Comparison of ENCODE assay signal across 8 mouse cellular contexts in the genomic region with DNA sequence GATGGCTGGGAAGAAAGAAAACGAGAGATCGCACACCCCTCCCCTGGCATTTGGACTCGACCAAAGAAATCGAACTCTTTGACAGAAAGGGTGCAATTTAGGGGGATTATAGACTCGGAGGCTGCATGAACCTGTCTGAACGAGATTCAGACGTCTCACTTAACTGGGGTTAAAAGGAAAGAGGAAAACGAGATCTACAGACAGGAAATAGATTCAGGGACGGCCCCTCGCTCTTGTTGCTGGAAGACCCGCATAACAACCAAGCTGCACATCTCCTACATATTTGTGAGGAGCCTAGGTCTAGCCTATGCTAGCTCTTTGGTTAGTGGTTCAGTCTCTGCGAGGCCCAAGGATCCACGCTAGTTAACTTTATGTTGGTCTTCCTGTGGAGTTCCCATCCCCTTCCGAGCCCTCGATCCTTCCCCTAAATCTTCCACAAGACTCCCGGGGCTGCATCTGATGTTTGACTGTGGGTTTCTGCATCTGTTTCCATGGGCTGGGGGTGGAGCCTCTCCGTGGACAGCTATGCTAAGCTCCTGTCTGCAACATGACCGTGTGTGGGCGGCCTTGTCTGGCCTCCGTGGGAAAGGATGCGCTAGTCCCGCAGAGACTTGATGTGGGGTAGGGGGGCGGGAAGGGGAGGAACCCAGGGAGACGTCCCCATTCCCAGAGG. TPM values are rescaled to one million over a fixed set of nuclear protein-coding genes. Genes with fewer than 3 reads are reported as not detected.
DNase-seq lines count a peak whose midpoint lies in the region; ATAC-seq and TF ChIP-seq lines count a peak whose summit lies in the region.

No protein-coding gene starts in this region.

- TF ChIP-seq EP300 in stomach, postnatal 0 days (optimal IDR thresholded peaks at IDR 0.05), result no peak

- 2% methylated on average over 24 of the region's 24 CpGs for WGBS in embryonic facial prominence, embryonic 11.5 days
- 4% methylated on average over 24 of the region's 24 CpGs for WGBS in hindbrain, embryonic 12.5 days
- WGBS in stomach, postnatal 0 days, result 15% methylated on average over 24 of the region's 24 CpGs

- no peak for TF ChIP-seq CTCF in left cerebral cortex, adult 2 months (IDR thresholded peaks at IDR 0.05)
- 0 out of 2 replicates have a peak, but pooled peaks have one; percentile 5 for TF ChIP-seq CTCF in stomach, postnatal 0 days (IDR thresholded peaks at IDR 0.05; ENCODE audit: low read depth)

- ATAC-seq in embryonic facial prominence, embryonic 11.5 days (replicated peaks; ENCODE audit: insufficient number of reproducible peaks, low FRiP score, low TSS enrichment, low read depth), result 0 out of 2 replicates have a peak, but pooled peaks have one; percentile 6
- peak; percentile 14; the same call in 1 of the 2 replicates for ATAC-seq in hindbrain, embryonic 12.5 days (ENCODE audit: low FRiP score)
- ATAC-seq in stomach, postnatal 0 days (ENCODE audit: low FRiP score, low TSS enrichment), result no peak

- peak overlapping the region; percentile 48 for H3K4me2 ChIP-seq in embryonic facial prominence, embryonic 11.5 days (ENCODE audit: low read depth, low read length)
- peak overlapping the region; percentile 63 for H3K4me2 ChIP-seq in hindbrain, embryonic 12.5 days (replicated peaks)
- H3K4me2 ChIP-seq in stomach, postnatal 0 days (replicated peaks; ENCODE audit: low read depth), result peak overlapping the region; percentile 68

- H3K9me3 ChIP-seq in embryonic facial prominence, embryonic 11.5 days (replicated peaks; ENCODE audit: control insufficient read depth, low read length), result no peaks in the 10 kb centered on the region
- H3K9me3 ChIP-seq in hindbrain, embryonic 12.5 days (replicated peaks), result no peaks in the 10 kb centered on the region
- H3K9me3 ChIP-seq in stomach, postnatal 0 days (ENCODE audit: control insufficient read depth, low read length), result no peaks in the 10 kb centered on the region

- H3K9ac ChIP-seq in embryonic facial prominence, embryonic 11.5 days (replicated peaks; ENCODE audit: low read length), result peak overlapping the region; percentile 47
- H3K9ac ChIP-seq in hindbrain, embryonic 12.5 days, result peak overlapping the region; percentile 35; the same call in 1 of the 2 replicates
- H3K9ac ChIP-seq in stomach, postnatal 0 days (ENCODE audit: low read length), result no peak overlapping the region

- no peaks in the 10 kb centered on the region for H3K4me1 ChIP-seq in embryonic facial prominence, embryonic 11.5 days (ENCODE audit: control insufficient read depth, insufficient read depth, low read length)
- H3K4me1 ChIP-seq in hindbrain, embryonic 12.5 days, result peaks cover 13% of the 10 kb centered on the region
- peaks cover 8% of the 10 kb centered on the region; the same call in 1 of the 2 replicates for H3K4me1 ChIP-seq in stomach, postnatal 0 days (replicated peaks; ENCODE audit: control insufficient read depth, insufficient read depth)

- no peak for DNase-seq in left cerebral cortex, adult 2 months (ENCODE audit: extremely low spot score in 1 of 2, low spot score in 2 of 2)
- DNase-seq in left cerebral cortex, adult 11 months (ENCODE audit: low spot score), result no peak
- DNase-seq in Muller cell, postnatal 12 days (ENCODE audit: inconsistent ontology term), result peak; percentile 62
- DNase-seq in embryonic facial prominence, embryonic 11.5 days (ENCODE audit: low spot score), result peak; percentile 58
- peak; percentile 29 for DNase-seq in lung, postnatal 10 days
- peak; percentile 30 for DNase-seq in stomach, postnatal 0 days (ENCODE audit: low spot score)
- no peak for DNase-seq in ovary, adult 18-20 months (ENCODE audit: low spot score)

- H3K27me3 ChIP-seq in embryonic facial prominence, embryonic 11.5 days (ENCODE audit: control insufficient read depth, insufficient read depth, low read length), result no peaks in the 10 kb centered on the region
- no peaks in the 10 kb centered on the region for H3K27me3 ChIP-seq in hindbrain, embryonic 12.5 days
- no peaks in the 10 kb centered on the region for H3K27me3 ChIP-seq in stomach, postnatal 0 days (ENCODE audit: control insufficient read depth, insufficient read depth, low read length)

- intact Hi-C loops in left cerebral cortex, adult 2 months (cut with DNase I), result loop anchor here (2.0 to 10.0 kb wide), 3 partner anchors 104 to 852 kb away; no protein-coding TSS in a partner anchor

- H3K36me3 ChIP-seq in embryonic facial prominence, embryonic 11.5 days (replicated peaks; ENCODE audit: control insufficient read depth, insufficient read depth, low read depth, low read length), result no peaks in the 10 kb centered on the region
- no peaks in the 10 kb centered on the region for H3K36me3 ChIP-seq in hindbrain, embryonic 12.5 days
- no peaks in the 10 kb centered on the region for H3K36me3 ChIP-seq in stomach, postnatal 0 days (ENCODE audit: control insufficient read depth, insufficient read depth, low read length)

- H3K27ac ChIP-seq in left cerebral cortex, adult 2 months, result peak overlapping the region; percentile 56
- peak overlapping the region; percentile 59 for H3K27ac ChIP-seq in embryonic facial prominence, embryonic 11.5 days (replicated peaks; ENCODE audit: low read depth, low read length)
- H3K27ac ChIP-seq in hindbrain, embryonic 12.5 days, result peak overlapping the region; percentile 82
- H3K27ac ChIP-seq in stomach, postnatal 0 days (replicated peaks), result peak overlapping the region; percentile 61

- peak overlapping the region; percentile 78 for H3K4me3 ChIP-seq in left cerebral cortex, adult 2 months
- H3K4me3 ChIP-seq in embryonic facial prominence, embryonic 11.5 days (ENCODE audit: low read depth, low read length), result peak overlapping the region; percentile 71
- H3K4me3 ChIP-seq in hindbrain, embryonic 12.5 days, result peak overlapping the region; percentile 59
- H3K4me3 ChIP-seq in stomach, postnatal 0 days (ENCODE audit: low read depth, low read length), result peak overlapping the region; percentile 80

RNA-seq across cellular contexts. Expression of gene Nufip1, which starts 42.4 kb away (rescaled TPM):
- total RNA-seq in left cerebral cortex, adult 2 months (2021), result 1 to 10 TPM; 8.2 to 8.4 TPM
- 18.7 and 22.1 TPM in 2 replicates for polyA plus RNA-seq in embryonic facial prominence, embryonic 11.5 days (2014; fragmentation: Nextera tagmentation; extraction: Ambion mirVana)
- 15.3 and 16.0 TPM in 2 replicates for polyA plus RNA-seq in hindbrain, embryonic 12.5 days (2016; fragmentation: Nextera tagmentation; extraction: Ambion mirVana)
- 7.2 and 7.3 TPM in 2 replicates for polyA plus RNA-seq in stomach, postnatal 0 days (2015; fragmentation: Nextera tagmentation; extraction: Ambion mirVana)

RNA-seq across cellular contexts. Expression of gene Gpalpp1, which starts 42.6 kb away (rescaled TPM):
- 10 to 100 TPM; 23.2 to 23.6 TPM for total RNA-seq in left cerebral cortex, adult 2 months (2021)
- polyA plus RNA-seq in embryonic facial prominence, embryonic 11.5 days (2014; fragmentation: Nextera tagmentation; extraction: Ambion mirVana), result 15.3 and 17.4 TPM in 2 replicates
- 18.5 and 18.8 TPM in 2 replicates for polyA plus RNA-seq in hindbrain, embryonic 12.5 days (2016; fragmentation: Nextera tagmentation; extraction: Ambion mirVana)
- polyA plus RNA-seq in stomach, postnatal 0 days (2015; fragmentation: Nextera tagmentation; extraction: Ambion mirVana), result 6.3 and 6.4 TPM in 2 replicates

Comparison
In these comparisons a context has a peak if more than half of its experiments do, and no peak if none do; other contexts are left out.
1. DNase-seq: peak in Muller cell, postnatal 12 days (single experiment), embryonic facial prominence, embryonic 11.5 days (single experiment), lung, postnatal 10 days (single experiment) and stomach, postnatal 0 days (single experiment); none in left cerebral cortex, adult 2 months (0 of 2), left cerebral cortex, adult 11 months (single experiment) and ovary, adult 18-20 months (single experiment).
2. Peak in every context shown above with its lines, with median percentiles within 50 percentile points of each other: H3K27ac ChIP-seq, H3K4me3 ChIP-seq and H3K4me2 ChIP-seq.